Mouse (Mus musculus) midbrain, embryonic 11.5 days (tissue): Measurements from ENCODE around the gene Tmem189. TPM values are rescaled to one million over a fixed set of nuclear protein-coding genes. Genes with fewer than 3 reads are reported as not detected.

Source experiments
- ATAC-seq: fragments of 200-750 bp; cut with Nextera tagmentation; 2 replicates; pipeline ENCODE4 v1.8.0; 2017; ENCODE audit warnings: moderate TSS enrichment, moderate library complexity; ENCODE audit not compliant: low FRiP score
- DNase-seq: peaks from one replicate; pipeline ENCODE4 v3.0.0; 2015; ENCODE audit warnings: low spot score; ENCODE audit errors: missing footprints
- H3K27ac ChIP-seq: fragments of 300-500 bp; sonication (generic); 2 replicates; pipeline ENCODE4 v1.5.1; 2014; ENCODE audit warnings: low read depth, low read length
- H3K27me3 ChIP-seq: fragments of 300-500 bp; sonication (generic); 2 replicates; pipeline ENCODE4 v1.6.1; 2014; ENCODE audit warnings: mild to moderate bottlenecking, low read length, moderate library complexity, mixed read lengths; ENCODE audit not compliant: control insufficient read depth, insufficient read depth
- H3K36me3 ChIP-seq: fragments of 300-500 bp; sonication (generic); 2 replicates; pipeline ENCODE4 v1.6.1; 2014; ENCODE audit warnings: mild to moderate bottlenecking, low read length, moderate library complexity, mixed read lengths; ENCODE audit not compliant: control insufficient read depth, insufficient read depth
- H3K4me1 ChIP-seq: fragments of 300-500 bp; sonication (generic); 2 replicates; pipeline ENCODE4 v1.6.1; 2014; ENCODE audit warnings: low read length; ENCODE audit not compliant: control insufficient read depth, insufficient read depth
- H3K4me2 ChIP-seq: fragments of 300-500 bp; sonication (generic); 2 replicates; pipeline ENCODE4 v1.6.1; 2014; ENCODE audit warnings: mild to moderate bottlenecking, moderate library complexity
- H3K4me3 ChIP-seq: fragments of 300-500 bp; sonication (generic); 2 replicates; pipeline ENCODE4 v1.5.1; 2014; ENCODE audit warnings: low read depth, low read length
- H3K9ac ChIP-seq: fragments of 300-500 bp; sonication (generic); 2 replicates; pipeline ENCODE4 v1.6.1; 2014; ENCODE audit warnings: low read length
- H3K9me3 ChIP-seq: fragments of 300-500 bp; sonication (generic); 2 replicates; pipeline ENCODE4 v1.6.1; 2016; ENCODE audit warnings: low read length; ENCODE audit not compliant: control insufficient read depth
- WGBS: fragments of 180-500 bp; shearing (Covaris S2); extraction: QIAGEN DNeasy Blood & Tissue Kit; methylation state at CpG from one replicate; pipeline ENCODE4 v1.1.7; 2014; 5-methylcytosine and 5-hydroxymethylcytosine counted together
- polyA plus RNA-seq: library from polyadenylated mRNA; unstranded; fragments of >200 nt; fragmentation: Nextera tagmentation; extraction: Ambion mirVana; gene quantifications from 2 replicates; pipeline ENCODE4 v1.2.1, GENCODE M21; 2014

Tmem189 gene
- polyA plus RNA-seq, 1 experiment from 2014 or later, result 31.5 TPM

DNA sequence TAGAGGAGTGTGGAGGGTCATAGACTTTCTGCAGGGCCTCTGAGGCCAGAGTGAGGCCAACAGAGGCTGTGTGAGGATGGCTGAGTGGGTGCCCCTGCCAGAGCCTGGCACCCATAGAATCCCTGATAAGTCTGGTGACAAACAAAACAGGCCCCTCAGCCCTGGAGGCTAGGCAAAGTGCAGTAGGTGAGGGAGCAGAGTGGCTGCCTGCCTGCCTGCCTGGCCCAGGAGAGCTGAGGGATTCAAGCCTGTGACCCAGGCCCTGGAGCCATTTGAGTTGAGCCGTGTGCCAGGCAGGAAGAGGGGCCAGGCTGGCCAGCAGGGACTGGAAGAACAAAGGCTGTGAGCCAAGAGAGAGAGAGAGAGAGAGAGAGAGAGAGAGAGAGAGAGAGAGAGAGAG lies 4.6 kb upstream of the Tmem189 start:
- 82% methylated on average over 1 of the region's 1 CpGs for WGBS
- peaks cover 21% of the 10 kb centered on the region for H3K27me3 ChIP-seq
- no peaks in the 10 kb centered on the region; the same call in 1 of the 2 replicates for H3K9me3 ChIP-seq
- H3K36me3 ChIP-seq, result no peaks in the 10 kb centered on the region
- no peak for DNase-seq
- no peak overlapping the region for H3K4me3 ChIP-seq
- peaks cover 5% of the 10 kb centered on the region; the same call in 1 of the 2 replicates for H3K4me1 ChIP-seq
- no peak for ATAC-seq
- no peak overlapping the region for H3K9ac ChIP-seq
- no peak overlapping the region for H3K4me2 ChIP-seq
- no peak overlapping the region for H3K27ac ChIP-seq

DNA sequence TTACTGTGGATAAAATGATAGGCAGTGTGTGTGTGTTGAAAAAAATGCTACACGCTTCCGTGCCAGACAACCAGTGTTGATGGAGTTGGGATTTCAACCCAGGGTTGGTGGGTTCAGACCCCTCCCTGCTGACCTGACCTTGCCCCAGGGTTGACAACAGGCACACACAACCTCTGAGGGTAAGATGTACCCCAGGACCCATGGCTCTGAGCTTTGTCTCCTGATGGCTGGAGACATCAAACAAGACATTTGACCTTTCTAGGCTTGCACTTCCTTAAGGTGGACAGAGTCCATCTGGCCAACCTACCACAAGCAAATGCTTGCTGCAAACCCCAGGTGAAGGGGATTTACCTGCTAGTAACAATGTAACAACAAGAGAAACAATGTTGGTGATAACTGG lies 3.9 kb upstream of the Tmem189 start:
- H3K36me3 ChIP-seq, result no peaks in the 10 kb centered on the region
- H3K9me3 ChIP-seq, result no peaks in the 10 kb centered on the region; the same call in 1 of the 2 replicates
- no peak for ATAC-seq
- H3K27ac ChIP-seq, result no peak overlapping the region
- no peak overlapping the region for H3K9ac ChIP-seq
- WGBS, result 93% methylated on average over 2 of the region's 2 CpGs
- peaks cover 5% of the 10 kb centered on the region; the same call in 1 of the 2 replicates for H3K4me1 ChIP-seq
- H3K27me3 ChIP-seq, result peaks cover 28% of the 10 kb centered on the region
- no peak for DNase-seq
- H3K4me3 ChIP-seq, result no peak overlapping the region
- H3K4me2 ChIP-seq, result no peak overlapping the region

DNA sequence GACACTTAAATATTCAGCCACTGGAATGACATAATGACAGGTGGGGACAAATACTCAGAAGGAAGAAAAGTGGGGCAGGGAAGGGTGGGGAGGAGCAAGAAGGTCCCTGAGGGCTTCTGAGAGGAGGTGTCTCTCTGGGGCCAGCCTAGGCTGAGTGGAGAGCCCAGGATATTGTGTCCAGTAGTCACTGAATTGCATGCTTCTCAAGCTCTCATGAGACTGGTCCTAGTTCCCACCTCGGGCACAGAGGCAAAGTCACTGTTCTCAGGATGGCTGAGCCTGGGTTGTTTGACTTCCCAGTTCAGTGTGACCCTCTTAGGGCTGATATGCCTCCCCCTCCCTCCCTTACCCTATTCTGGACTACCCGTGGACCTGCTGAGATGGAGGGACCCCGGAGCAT lies 3.2 kb upstream of the Tmem189 start:
- Histone ChIP-seq H3K27ac (no peak overlapping the region), H3K4me3 (no peak overlapping the region), H3K9me3 (no peaks in the 10 kb centered on the region; the same call in 1 of the 2 replicates), H3K27me3 (peaks cover 32% of the 10 kb centered on the region), H3K4me1 (peaks cover 5% of the 10 kb centered on the region; the same call in 1 of the 2 replicates), H3K36me3 (no peaks in the 10 kb centered on the region), H3K4me2 (no peak overlapping the region), H3K9ac (no peak overlapping the region)
- DNase-seq, result no peak
- WGBS, result 68% methylated on average over 3 of the region's 3 CpGs
- ATAC-seq, result no peak

DNA sequence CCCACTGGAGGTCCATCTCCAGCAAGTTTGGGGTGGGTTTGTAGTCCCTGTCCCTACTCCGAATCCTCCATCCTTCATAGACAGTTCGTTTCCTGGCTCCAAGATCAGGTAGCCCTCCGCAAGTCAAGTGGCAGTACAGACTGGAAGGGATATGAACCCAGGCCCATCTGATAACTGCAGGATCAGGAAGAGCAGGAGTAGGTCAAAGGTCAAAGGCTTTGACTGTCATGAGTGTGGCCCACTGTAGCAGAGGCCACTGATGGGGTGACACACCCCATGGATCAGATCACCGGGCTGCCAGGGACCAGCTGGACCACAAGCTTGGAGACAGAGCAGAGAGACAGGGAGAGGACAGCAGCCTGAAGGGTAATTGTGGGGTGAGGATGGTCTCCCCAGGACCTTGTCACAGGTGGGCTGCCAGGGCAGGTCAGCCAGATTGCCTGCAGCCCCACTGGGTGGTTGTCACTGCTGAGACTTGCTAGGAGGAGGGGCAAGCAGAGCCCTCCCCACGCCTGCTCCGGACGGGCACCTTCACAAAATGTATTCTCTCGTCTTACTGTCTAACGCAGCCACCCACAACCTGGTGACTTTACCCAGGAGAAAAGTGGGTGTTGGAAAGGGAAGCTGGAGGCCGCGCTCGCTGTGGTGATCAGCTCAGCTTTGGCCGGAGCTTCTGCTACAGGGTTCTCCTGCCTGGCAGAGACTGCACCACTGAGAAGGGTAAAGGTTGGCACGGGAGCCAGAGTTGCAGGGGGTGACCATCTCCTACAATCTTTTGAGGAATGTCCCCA lies 2.4 kb upstream of the Tmem189 start:
- Histone ChIP-seq H3K4me3 (no peak overlapping the region), H3K27me3 (peaks cover 32% of the 10 kb centered on the region), H3K4me2 (no peak overlapping the region), H3K36me3 (no peaks in the 10 kb centered on the region), H3K9me3 (no peaks in the 10 kb centered on the region; the same call in 1 of the 2 replicates), H3K27ac (no peak overlapping the region), H3K9ac (no peak overlapping the region), H3K4me1 (peaks cover 5% of the 10 kb centered on the region; the same call in 1 of the 2 replicates)
- WGBS, result 89% methylated on average over 14 of the region's 14 CpGs
- no peak for DNase-seq
- ATAC-seq, result no peak

DNA sequence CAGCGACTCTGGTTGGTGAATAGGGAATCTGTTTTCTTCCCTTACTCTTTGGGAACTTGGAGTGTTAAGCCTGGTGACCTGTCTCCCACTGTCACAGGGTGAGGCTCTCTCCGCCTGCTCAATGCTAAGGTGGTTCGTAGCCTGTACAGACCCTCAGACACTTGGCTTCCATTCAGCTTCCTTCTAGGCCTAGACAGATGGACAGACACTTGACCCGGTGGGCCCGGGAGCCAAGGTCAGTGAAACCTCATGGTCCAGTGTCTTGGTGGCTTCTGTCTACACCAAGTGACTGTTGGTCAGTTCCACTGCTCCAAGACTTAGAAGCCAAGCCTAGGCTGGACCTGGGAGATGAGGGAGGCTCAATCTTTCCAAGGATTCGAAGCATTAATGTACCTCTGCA lies 1.8 kb upstream of the Tmem189 start:
- no peak for ATAC-seq
- Histone ChIP-seq H3K27me3 (peaks cover 34% of the 10 kb centered on the region), H3K36me3 (no peaks in the 10 kb centered on the region)

DNA sequence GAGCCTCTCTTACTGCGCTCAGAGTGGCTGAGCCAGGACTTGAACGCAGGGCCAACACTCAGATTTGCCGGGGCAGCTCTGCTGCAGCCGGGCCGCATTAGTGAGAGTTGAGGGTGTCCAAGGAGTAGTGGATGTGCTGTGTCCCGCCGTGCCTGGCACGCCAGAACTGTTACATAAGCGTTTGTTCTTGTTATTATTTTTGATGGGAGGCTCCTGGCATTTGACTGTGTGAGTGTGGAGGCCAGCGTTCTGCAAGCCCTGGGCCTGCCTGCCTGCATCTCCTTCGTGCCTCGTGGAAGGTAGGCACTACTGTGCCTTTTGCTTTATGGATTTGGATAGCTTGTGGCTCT lies 1.3 kb upstream of the Tmem189 start:
- Histone ChIP-seq H3K27ac (no peak overlapping the region), H3K4me3 (no peak overlapping the region), H3K36me3 (no peaks in the 10 kb centered on the region), H3K4me2 (no peak overlapping the region), H3K9me3 (no peaks in the 10 kb centered on the region; the same call in 1 of the 2 replicates), H3K27me3 (peaks cover 36% of the 10 kb centered on the region), H3K9ac (no peak overlapping the region), H3K4me1 (peaks cover 5% of the 10 kb centered on the region; the same call in 1 of the 2 replicates)
- 89% methylated on average over 12 of the region's 12 CpGs for WGBS
- ATAC-seq (no peak), DNase-seq (no peak)

More for the DNA sequence above, 1.8 kb upstream of the Tmem189 start:
- H3K9ac ChIP-seq, result no peak overlapping the region
- H3K9me3 ChIP-seq, result no peaks in the 10 kb centered on the region; the same call in 1 of the 2 replicates
- WGBS, result 86% methylated on average over 6 of the region's 6 CpGs
- H3K27ac ChIP-seq, result no peak overlapping the region
- peaks cover 5% of the 10 kb centered on the region; the same call in 1 of the 2 replicates for H3K4me1 ChIP-seq
- DNase-seq, result no peak
- H3K4me2 ChIP-seq, result no peak overlapping the region
- H3K4me3 ChIP-seq, result no peak overlapping the region

DNA sequence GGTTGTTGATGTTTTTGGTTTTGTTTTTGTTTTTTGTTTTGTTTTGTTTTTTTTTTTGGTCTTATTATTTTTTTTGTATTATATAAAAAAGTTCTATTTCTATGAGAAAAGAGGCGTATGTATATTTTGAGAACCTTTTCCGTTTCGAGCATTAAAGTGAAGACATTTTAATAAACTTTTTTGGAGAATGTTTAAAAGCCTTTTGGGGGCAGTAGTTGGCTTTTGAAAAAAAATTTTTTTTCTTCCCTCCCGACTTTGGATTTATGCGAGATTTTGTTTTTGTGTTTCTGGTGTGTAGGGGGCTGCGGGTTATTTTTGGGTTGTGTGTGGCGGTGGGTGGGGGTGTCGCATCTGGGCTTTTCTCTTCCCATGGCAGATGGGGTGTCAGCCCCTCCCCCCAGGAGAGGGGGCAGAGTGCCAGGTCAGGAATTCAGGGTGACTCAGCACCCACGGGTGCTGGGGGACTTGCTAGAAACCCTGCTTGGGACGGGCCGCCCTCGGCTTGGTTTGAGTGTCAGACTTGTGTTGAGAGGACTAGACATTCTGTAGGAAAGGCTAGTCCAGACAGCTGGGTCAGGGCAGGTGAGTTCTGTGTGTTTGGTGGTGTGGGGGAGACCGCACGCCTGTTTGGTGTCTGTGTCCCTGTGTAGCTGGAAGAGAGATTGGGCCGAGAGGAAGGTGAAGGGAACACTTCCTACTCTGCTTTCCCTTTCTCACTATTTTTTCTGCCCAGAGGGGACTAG lies 768 bp upstream of the Tmem189 start:
- H3K27me3 ChIP-seq, result peaks cover 38% of the 10 kb centered on the region
- 65% methylated on average over 15 of the region's 15 CpGs for WGBS
- no peak overlapping the region for H3K9ac ChIP-seq
- H3K4me3 ChIP-seq, result peak overlapping the region; percentile 55
- H3K27ac ChIP-seq, result no peak overlapping the region
- peaks cover 5% of the 10 kb centered on the region; the same call in 1 of the 2 replicates for H3K4me1 ChIP-seq
- ATAC-seq (no peak), DNase-seq (no peak)
- no peaks in the 10 kb centered on the region for H3K36me3 ChIP-seq
- H3K9me3 ChIP-seq, result no peaks in the 10 kb centered on the region; the same call in 1 of the 2 replicates
- H3K4me2 ChIP-seq, result peak overlapping the region; percentile 87

DNA sequence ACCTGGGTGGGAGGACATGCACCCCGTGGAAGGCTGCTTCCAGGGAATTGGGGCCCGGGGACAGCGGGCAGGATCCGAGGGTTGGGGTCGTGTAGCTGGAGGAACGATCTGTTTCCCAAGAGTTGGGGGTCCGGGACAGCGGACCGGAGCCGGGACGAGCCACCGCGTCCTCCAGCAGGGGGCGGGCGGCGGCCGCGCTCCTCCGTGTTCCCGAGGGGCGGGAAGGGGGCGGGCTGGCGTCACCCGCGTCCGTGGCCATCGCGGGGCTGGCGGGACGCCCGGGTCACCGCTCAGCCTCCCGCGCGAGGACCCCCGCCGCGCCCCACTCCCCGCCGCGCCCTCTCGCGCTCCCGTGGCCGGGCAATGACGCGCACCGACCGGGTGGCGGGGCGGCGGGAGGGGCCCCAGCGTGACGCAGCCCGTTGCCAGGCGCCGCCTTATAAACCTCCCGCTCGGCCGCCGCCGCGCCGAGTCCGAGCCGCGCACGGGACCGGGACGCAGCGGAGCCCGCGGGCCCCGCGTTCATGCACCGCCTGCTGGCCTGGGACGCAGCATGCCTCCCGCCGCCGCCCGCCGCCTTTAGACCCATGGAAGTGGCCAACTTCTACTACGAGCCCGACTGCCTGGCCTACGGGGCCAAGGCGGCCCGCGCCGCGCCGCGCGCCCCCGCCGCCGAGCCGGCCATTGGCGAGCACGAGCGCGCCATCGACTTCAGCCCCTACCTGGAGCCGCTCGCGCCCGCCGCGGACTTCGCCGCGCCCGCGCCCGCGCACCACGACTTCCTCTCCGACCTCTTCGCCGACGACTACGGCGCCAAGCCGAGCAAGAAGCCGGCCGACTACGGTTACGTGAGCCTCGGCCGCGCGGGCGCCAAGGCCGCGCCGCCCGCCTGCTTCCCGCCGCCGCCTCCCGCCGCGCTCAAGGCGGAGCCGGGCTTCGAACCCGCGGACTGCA lies 847 bp downstream of the Tmem189 start, which contains the start of gene Cebpb:
TSS of gene Cebpb (plus strand) at position 418 of the 954 bp plus-strand sequence.
- DNase-seq (peak; percentile 96), ATAC-seq (peak; percentile 71)
- Histone ChIP-seq H3K4me1 (peaks cover 5% of the 10 kb centered on the region; the same call in 1 of the 2 replicates), H3K4me2 (peak within 1 kb of the TSS; percentile 87), H3K9me3 (no peaks in the 10 kb centered on the region), H3K9ac (peak within 1 kb of the TSS; percentile 56), H3K36me3 (no peaks in the 10 kb centered on the region), H3K27ac (no peak within 1 kb of the TSS), H3K4me3 (peak within 1 kb of the TSS; percentile 55), H3K27me3 (peaks cover 42% of the 10 kb centered on the region)
- under 1% methylated on average over 112 of the region's 147 CpGs for WGBS
